Mouse (Mus musculus) midbrain, embryonic 12.5 days (tissue): ENCODE data around the gene Rfc4. TPM values are rescaled to one million over a fixed set of nuclear protein-coding genes. Genes with fewer than 3 reads are reported as not detected.
"Not testable (repeated sequence)": the region's sequence is repeated elsewhere in the genome, so short reads cannot be mapped to it uniquely, and the experiment has no call there.

Source experiments
- ATAC-seq: fragments of 200-750 bp; cut with Nextera tagmentation; 2 replicates; pipeline ENCODE4 v1.8.0; 2017; ENCODE audit warnings: low read depth, moderate TSS enrichment, moderate library complexity; ENCODE audit not compliant: low FRiP score
- H3K27ac ChIP-seq: fragments of 300-500 bp; sonication (generic); replicated peaks from 2 replicates; pipeline ENCODE4 v1.5.1; 2016; ENCODE audit warnings: mild to moderate bottlenecking
- H3K27me3 ChIP-seq: fragments of 300-500 bp; sonication (generic); 2 replicates; pipeline ENCODE4 v1.6.1; 2016; ENCODE audit warnings: mild to moderate bottlenecking
- H3K36me3 ChIP-seq: fragments of 300-500 bp; sonication (generic); 2 replicates; pipeline ENCODE4 v1.6.1; 2016
- H3K4me1 ChIP-seq: fragments of 300-500 bp; sonication (generic); 2 replicates; pipeline ENCODE4 v1.6.1; 2016
- H3K4me2 ChIP-seq: fragments of 300-500 bp; sonication (generic); replicated peaks from 2 replicates; pipeline ENCODE4 v1.6.1; 2016; ENCODE audit warnings: mild to moderate bottlenecking, moderate library complexity
- H3K4me3 ChIP-seq: fragments of 300-500 bp; sonication (generic); 2 replicates; pipeline ENCODE4 v1.5.1; 2016; ENCODE audit warnings: mild to moderate bottlenecking
- H3K9ac ChIP-seq: fragments of 300-500 bp; sonication (generic); replicated peaks from 2 replicates; pipeline ENCODE4 v1.6.1; 2016; ENCODE audit warnings: mild to moderate bottlenecking, moderate library complexity
- H3K9me3 ChIP-seq: fragments of 300-500 bp; sonication (generic); 2 replicates; pipeline ENCODE4 v1.6.1; 2016; ENCODE audit warnings: mild to moderate bottlenecking
- WGBS: fragments of 180-500 bp; shearing (Covaris S2); methylation state at CpG from one replicate; pipeline ENCODE4 v1.1.7; 2016; 5-methylcytosine and 5-hydroxymethylcytosine counted together
- polyA plus RNA-seq: library from polyadenylated mRNA; unstranded; fragments of >200 nt; fragmentation: Nextera tagmentation; extraction: Ambion mirVana; gene quantifications from 2 replicates; pipeline ENCODE4 v1.2.1, GENCODE M21; 2016

Rfc4 gene
- polyA plus RNA-seq, 1 experiment from 2014 or later = 162 TPM

DNA sequence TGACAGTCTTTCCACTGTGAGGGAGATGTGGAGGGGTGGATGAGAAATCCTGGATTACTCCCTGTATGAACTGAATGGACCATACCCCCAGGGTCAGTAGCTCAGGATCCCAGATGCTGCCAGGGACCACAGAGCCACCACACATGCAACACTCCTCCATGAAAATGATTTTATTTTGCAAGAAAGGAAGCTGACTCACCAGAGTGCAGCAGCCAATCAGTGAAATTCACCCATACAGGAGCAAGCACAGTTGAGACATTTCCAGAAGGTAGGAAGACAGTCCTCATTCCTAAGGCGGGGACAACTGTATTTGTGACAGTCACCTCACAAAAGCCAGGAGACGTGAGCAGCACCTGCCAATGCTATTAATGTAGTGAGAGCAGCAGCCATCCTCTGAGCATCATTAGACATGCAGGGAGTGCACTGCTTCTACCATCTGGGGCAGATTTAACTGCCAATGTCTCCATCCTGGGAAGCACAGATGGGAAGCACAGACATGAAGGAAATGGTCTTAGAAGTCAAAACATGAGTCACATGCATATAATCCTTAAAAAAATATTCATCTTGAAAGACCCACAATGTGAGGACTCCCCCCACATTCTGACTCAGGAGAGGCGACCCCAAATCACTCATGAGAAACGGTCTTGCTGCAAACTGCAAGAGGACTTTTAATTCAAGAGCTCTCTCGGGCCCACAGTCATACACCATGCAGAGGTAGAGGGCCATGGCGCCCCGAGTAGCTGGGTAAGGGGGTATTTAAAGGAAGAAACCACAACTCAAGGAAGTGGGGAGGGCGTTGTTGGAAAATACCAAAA, 30.0 kb downstream of the Rfc4 start:
- not testable (repeated sequence) for H3K4me3 ChIP-seq, H3K9ac ChIP-seq, H3K36me3 ChIP-seq, H3K27ac ChIP-seq, ATAC-seq, H3K4me2 ChIP-seq, H3K9me3 ChIP-seq
- peaks cover 16% of the 10 kb centered on the region for H3K27me3 ChIP-seq
- H3K4me1 ChIP-seq = peaks cover 15% of the 10 kb centered on the region
- 86% methylated on average over 8 of the region's 8 CpGs for WGBS

DNA sequence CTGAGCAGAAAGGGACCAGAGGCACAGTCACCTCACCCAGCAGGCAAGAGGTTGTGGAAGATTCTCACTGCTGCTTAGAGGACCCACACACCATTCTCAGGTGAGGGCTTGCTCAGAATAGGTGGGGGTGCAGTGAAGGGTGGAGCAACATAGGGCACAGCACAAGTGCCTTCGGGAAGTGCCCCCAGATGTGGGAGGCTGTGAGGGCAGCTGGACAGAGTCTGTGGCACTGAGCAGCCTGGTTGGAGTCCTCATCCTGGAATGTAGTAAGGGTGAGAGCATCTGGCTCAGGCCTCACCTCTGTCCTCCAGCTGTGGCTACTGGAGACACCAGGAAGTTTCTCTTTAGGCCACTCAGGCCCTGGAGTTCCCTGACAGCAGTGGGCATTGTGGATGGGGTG, 30.7 kb downstream of the Rfc4 start:
- H3K36me3 ChIP-seq, H3K4me3 ChIP-seq, ATAC-seq, H3K9me3 ChIP-seq, H3K9ac ChIP-seq, H3K4me2 ChIP-seq, H3K27ac ChIP-seq: not testable (repeated sequence)
- peaks cover 15% of the 10 kb centered on the region for H3K4me1 ChIP-seq
- 88% methylated on average over 1 of the region's 1 CpGs for WGBS
- peaks cover 13% of the 10 kb centered on the region for H3K27me3 ChIP-seq

- not testable (repeated sequence) for H3K27ac ChIP-seq, H3K27me3 ChIP-seq, H3K9ac ChIP-seq, H3K4me3 ChIP-seq, H3K9me3 ChIP-seq, ATAC-seq, H3K4me2 ChIP-seq, H3K36me3 ChIP-seq
- peaks cover 12% of the 10 kb centered on the region for H3K4me1 ChIP-seq
- WGBS = 89% methylated on average over 5 of the region's 5 CpGs
Observed at GRCm38 (mm10) chr16:23095581-23095980, 32.0 kb downstream of the Rfc4 start.

DNA sequence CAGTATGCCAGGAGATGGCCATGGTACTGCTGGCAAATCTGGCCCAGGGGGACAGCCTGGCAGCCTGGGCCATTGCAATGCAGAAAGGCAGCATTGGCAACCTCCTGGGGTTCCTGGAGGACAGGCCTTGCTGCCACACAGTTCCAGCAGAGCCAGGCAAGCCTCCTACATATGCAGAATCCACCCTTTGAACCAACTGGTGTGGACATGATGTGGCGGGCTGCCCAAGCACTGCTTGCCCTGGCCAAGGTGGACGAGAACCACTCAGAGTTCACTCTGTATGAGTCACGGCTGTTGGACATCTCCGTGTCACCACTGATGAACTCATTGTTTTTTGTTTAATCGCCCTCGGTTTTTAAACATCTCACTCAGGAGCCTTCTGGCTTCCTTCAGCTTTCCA, 33.4 kb downstream of the Rfc4 start:
- H3K9me3 ChIP-seq = no peaks in the 10 kb centered on the region
- no peak overlapping the region for H3K4me3 ChIP-seq
- no peak for ATAC-seq
- no peaks in the 10 kb centered on the region for H3K36me3 ChIP-seq
- H3K4me1 ChIP-seq = no peaks in the 10 kb centered on the region
- WGBS = 91% methylated on average over 6 of the region's 6 CpGs
- no peak overlapping the region for H3K27ac ChIP-seq
- H3K27me3 ChIP-seq = no peaks in the 10 kb centered on the region; the same call in 1 of the 2 replicates
- H3K9ac ChIP-seq = no peak overlapping the region
- no peak overlapping the region for H3K4me2 ChIP-seq

GRCm38 (mm10) chr16:23093321-23093953, 34.1 kb downstream of the Rfc4 start:
- H3K27me3 ChIP-seq = no peaks in the 10 kb centered on the region
- H3K36me3 ChIP-seq = no peaks in the 10 kb centered on the region
- H3K4me3 ChIP-seq = no peak overlapping the region
- H3K4me1 ChIP-seq = no peaks in the 10 kb centered on the region
- H3K9ac ChIP-seq = no peak overlapping the region
- no peak overlapping the region for H3K27ac ChIP-seq
- ATAC-seq = no peak
- H3K9me3 ChIP-seq = no peaks in the 10 kb centered on the region
- 79% methylated on average over 13 of the region's 13 CpGs for WGBS
- H3K4me2 ChIP-seq = no peak overlapping the region

GRCm38 (mm10) chr16:23091345-23091744, 36.2 kb downstream of the Rfc4 start:
- H3K4me3 ChIP-seq, ATAC-seq, H3K9ac ChIP-seq: not testable (repeated sequence)

DNA sequence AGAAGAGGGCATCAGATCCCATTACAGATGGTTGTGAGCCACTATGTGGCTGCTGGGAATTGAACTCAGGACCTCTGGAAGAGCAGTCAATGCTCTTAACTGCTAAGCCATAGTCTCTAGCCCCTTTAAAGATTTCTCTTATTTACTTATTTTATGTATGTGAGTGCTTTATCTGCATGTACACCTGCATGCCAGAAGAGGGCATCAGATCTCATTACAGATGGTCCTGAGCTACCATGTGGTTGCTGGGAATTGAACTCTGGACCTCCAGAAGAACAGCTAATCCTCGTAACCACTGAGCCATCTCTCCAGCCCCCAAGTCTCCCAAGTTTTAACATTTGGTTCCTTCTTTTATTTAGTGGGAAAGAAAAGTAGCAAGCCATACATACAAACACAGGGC, 39.0 kb downstream of the Rfc4 start:
- H3K4me1 ChIP-seq, H3K9ac ChIP-seq, H3K36me3 ChIP-seq, ATAC-seq, H3K4me3 ChIP-seq, H3K4me2 ChIP-seq, H3K9me3 ChIP-seq, H3K27ac ChIP-seq, H3K27me3 ChIP-seq: not testable (repeated sequence)
- 91% methylated on average over 1 of the region's 1 CpGs for WGBS

More at GRCm38 (mm10) chr16:23091345-23091744, 36.2 kb downstream of the Rfc4 start:
- not testable (repeated sequence) for H3K4me2 ChIP-seq, H3K27ac ChIP-seq, H3K27me3 ChIP-seq, H3K4me1 ChIP-seq, H3K36me3 ChIP-seq, H3K9me3 ChIP-seq

- H3K9me3 ChIP-seq, H3K4me2 ChIP-seq, H3K4me1 ChIP-seq, H3K36me3 ChIP-seq, H3K27me3 ChIP-seq, H3K27ac ChIP-seq, H3K9ac ChIP-seq, H3K4me3 ChIP-seq, ATAC-seq: not testable (repeated sequence)
- WGBS = 57% methylated on average over 4 of the region's 4 CpGs
Observed at GRCm38 (mm10) chr16:23087712-23088111, 39.8 kb downstream of the Rfc4 start.

DNA sequence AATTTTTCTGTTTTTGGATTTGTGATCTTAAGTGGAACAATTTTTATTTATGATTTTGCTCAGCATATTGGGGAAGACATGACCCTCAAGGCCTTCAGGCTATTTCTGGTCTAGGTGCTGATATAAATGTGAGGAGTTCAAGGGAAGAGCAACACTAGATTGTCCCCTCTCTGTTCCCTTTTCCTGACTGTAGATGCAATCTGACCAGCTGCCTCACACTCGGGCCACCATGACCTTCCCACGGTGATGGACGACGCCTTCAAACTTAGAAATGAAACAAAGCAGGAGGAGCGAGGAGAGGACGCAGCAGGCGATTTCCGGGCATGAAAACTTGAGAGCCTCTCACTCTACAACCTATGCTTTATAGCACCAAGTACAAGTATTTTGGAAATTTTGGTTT, 40.4 kb downstream of the Rfc4 start:
- not testable (repeated sequence) for H3K9me3 ChIP-seq, H3K4me2 ChIP-seq, H3K27ac ChIP-seq, H3K27me3 ChIP-seq, H3K4me1 ChIP-seq, ATAC-seq, H3K4me3 ChIP-seq, H3K36me3 ChIP-seq, H3K9ac ChIP-seq
- WGBS = 88% methylated on average over 8 of the region's 8 CpGs

DNA sequence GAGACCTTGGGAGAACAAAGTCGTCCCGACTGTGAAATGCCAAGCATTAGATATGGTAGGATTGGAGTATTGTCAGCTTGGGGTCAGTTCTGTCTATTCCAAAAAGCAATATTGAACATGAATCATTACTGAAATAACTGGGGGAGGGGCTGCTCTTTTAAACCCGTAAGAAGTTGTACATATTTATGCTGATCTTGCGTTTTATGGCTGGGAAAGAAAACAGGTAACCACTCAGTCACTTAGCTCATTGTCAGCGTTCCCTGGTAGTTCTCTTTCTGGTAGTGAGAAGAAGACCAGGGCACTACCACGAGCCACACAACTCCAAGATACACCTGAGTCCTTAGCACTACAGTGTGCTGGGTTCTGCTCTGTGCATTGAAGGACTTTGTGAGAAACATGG, 50.0 kb downstream of the Rfc4 start:
- not testable (repeated sequence) for H3K36me3 ChIP-seq, H3K4me2 ChIP-seq, H3K4me3 ChIP-seq, H3K27me3 ChIP-seq, H3K9me3 ChIP-seq, ATAC-seq, H3K27ac ChIP-seq, H3K9ac ChIP-seq, H3K4me1 ChIP-seq
- WGBS = 84% methylated on average over 6 of the region's 6 CpGs
